Mouse (Mus musculus) brain, embryonic 14.5 days (tissue): ENCODE results near the gene Dysf.

Experiments
- CTCF ChIP-seq: fragments of 200-500 bp; IDR thresholded peaks from 2 replicates; pipeline ENCODE4 v1.5.1; 2012; ENCODE audit warnings: inconsistent platforms, mild to moderate bottlenecking, moderate library complexity, borderline replicate concordance; ENCODE audit not compliant: insufficient read depth, insufficient read length; ENCODE audit errors: extremely low read depth
- POLR2A ChIP-seq: fragments of 200-500 bp; IDR thresholded peaks from 2 replicates; pipeline ENCODE4 v1.6.1; 2012; ENCODE audit warnings: mild to moderate bottlenecking, inconsistent platforms, borderline replicate concordance; ENCODE audit not compliant: poor library complexity, insufficient read depth, insufficient read length, severe bottlenecking; ENCODE audit errors: extremely low read depth

DNA sequence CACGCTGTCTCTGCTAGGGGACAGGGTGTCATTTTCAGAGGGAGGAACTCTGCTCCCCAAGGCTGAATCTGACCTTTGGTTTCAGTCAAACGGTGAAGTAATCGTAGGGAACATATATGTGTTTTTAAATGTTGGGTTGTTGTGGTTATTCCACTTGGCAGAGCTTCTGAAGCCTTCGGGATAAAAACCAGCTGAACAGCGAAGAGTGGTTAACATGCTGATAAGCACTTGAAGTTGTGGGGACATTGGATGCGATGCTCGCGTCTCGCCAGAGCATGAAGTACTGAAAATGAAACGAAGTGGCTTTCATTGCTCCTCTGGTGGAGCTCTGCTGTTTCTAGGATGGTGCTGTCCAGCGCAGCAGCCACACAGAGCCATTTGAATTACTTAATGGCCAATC, 102.7 kb downstream of the Dysf start:
- TF ChIP-seq CTCF = no peak
- TF ChIP-seq POLR2A = no peak
